Mouse (Mus musculus) kidney, adult 8-10 months (tissue): ENCODE results near the gene Amotl1.

ENCODE experiments used
- DNase-seq, 2 experiments: peaks; one replicate each; pipeline ENCODE4 v3.0.0; 2022

Gene Amotl1

GRCm38 (mm10) chr9:14636244-14636643, 8.6 kb downstream of the Amotl1 start:
- no peak for DNase-seq

GRCm38 (mm10) chr9:14635551-14635950, 9.3 kb downstream of the Amotl1 start:
- DNase-seq = no peak

GRCm38 (mm10) chr9:14634155-14634554, 10.7 kb downstream of the Amotl1 start:
- no peak for DNase-seq

- DNase-seq = no peak
Observed at GRCm38 (mm10) chr9:14632365-14633163, 12.3 kb downstream of the Amotl1 start.

- no peak for DNase-seq
Observed at GRCm38 (mm10) chr9:14631729-14632128, 13.1 kb downstream of the Amotl1 start.

- no peak for DNase-seq
Observed at GRCm38 (mm10) chr9:14627525-14627924, 17.3 kb downstream of the Amotl1 start.

GRCm38 (mm10) chr9:14625961-14626360, 18.9 kb downstream of the Amotl1 start:
- no peak for DNase-seq

GRCm38 (mm10) chr9:14625024-14625423, 19.8 kb downstream of the Amotl1 start:
- DNase-seq = peak; percentile 41 to 65

GRCm38 (mm10) chr9:14623928-14624327, 20.9 kb downstream of the Amotl1 start:
- no peak for DNase-seq

GRCm38 (mm10) chr9:14623250-14623649, 21.6 kb downstream of the Amotl1 start:
- no peak for DNase-seq

- no peak for DNase-seq
Observed at GRCm38 (mm10) chr9:14622848-14623247, 22.0 kb downstream of the Amotl1 start.

GRCm38 (mm10) chr9:14620107-14620506, 24.7 kb downstream of the Amotl1 start:
- DNase-seq = no peak

- peak; percentile 22 to 30 for DNase-seq
Observed at GRCm38 (mm10) chr9:14614931-14615880, 29.6 kb downstream of the Amotl1 start.

- peak in 1 of 2 experiments; percentile 31 for DNase-seq
Observed at GRCm38 (mm10) chr9:14614205-14614930, 30.5 kb downstream of the Amotl1 start.

GRCm38 (mm10) chr9:14613308-14614204, 31.3 kb downstream of the Amotl1 start:
- peak in 1 of 2 experiments; percentile 32 for DNase-seq

- no peak for DNase-seq
Observed at GRCm38 (mm10) chr9:14612588-14612987, 32.3 kb downstream of the Amotl1 start.

GRCm38 (mm10) chr9:14608521-14608920, 36.3 kb downstream of the Amotl1 start:
- peak; percentile 41 to 42 for DNase-seq

GRCm38 (mm10) chr9:14607464-14607863, 37.4 kb downstream of the Amotl1 start:
- DNase-seq = no peak

- DNase-seq = no peak
Observed at GRCm38 (mm10) chr9:14605992-14606391, 38.9 kb downstream of the Amotl1 start.

- no peak for DNase-seq
Observed at GRCm38 (mm10) chr9:14604363-14604762, 40.5 kb downstream of the Amotl1 start.

GRCm38 (mm10) chr9:14603475-14603874, 41.4 kb downstream of the Amotl1 start:
- no peak for DNase-seq

GRCm38 (mm10) chr9:14599799-14600198, 45.1 kb downstream of the Amotl1 start:
- DNase-seq = no peak
